Mouse (Mus musculus) monocyte, adult 59 days (primary cell): ENCODE results near the gene Dppa5a. TPM values are rescaled to one million over a fixed set of nuclear protein-coding genes. Genes with fewer than 3 reads are reported as not detected.

Experiments used
- total RNA-seq, 2 experiments: library from RNA; stranded (reverse); gene quantifications; one replicate each; pipeline ENCODE4 v1.2.4; 2023

The Dppa5a gene
- total RNA-seq, result not detected

GRCm38 (mm10) chr9:78367959-78368358 lies at the start of gene Dppa5a:
Gene Dppa5a (minus strand): TSS chr9:78368177.

GRCm38 (mm10) chr9:78395630-78396351 lies 27.8 kb upstream of the Dppa5a start, which contains the start of gene Ddx43:
Gene Ddx43 (plus strand): TSS chr9:78395777.

GRCm38 (mm10) chr9:78378113-78378785 lies 10.3 kb upstream of the Dppa5a start, which contains the start of gene Ooep:
Gene Ooep (minus strand): TSS chr9:78378725.

GRCm38 (mm10) chr9:78355611-78356010 lies 12.4 kb downstream of the Dppa5a start, which contains the start of gene Gsta2:
Gene Gsta2 (minus strand): TSS chr9:78355788.

GRCm38 (mm10) chr9:78327289-78327688 lies 40.7 kb downstream of the Dppa5a start, which contains the start of gene Omt2b:
Gene Omt2b (plus strand): TSS chr9:78327589.

Other genes starting within 250 kb of the Dppa5a start
- 1 to 10 TPM; 2.2 to 4.1 TPM for gene Gsta4, start 185.4 kb downstream of the Dppa5a start, total RNA-seq
- not detected for gene Gsta1, start 137.5 kb downstream of the Dppa5a start, total RNA-seq
- gene Gm3776, start 111.0 kb downstream of the Dppa5a start, total RNA-seq, result not detected
- gene Gm10639, start 78.3 kb downstream of the Dppa5a start, total RNA-seq, result not detected
- gene Omt2a, start 53.4 kb downstream of the Dppa5a start, total RNA-seq, result not detected
- gene Omt2b, start 40.6 kb downstream of the Dppa5a start, total RNA-seq, result not detected
- gene Gsta2, start 12.4 kb downstream of the Dppa5a start, total RNA-seq, result not detected
- gene Ooep, start 10.5 kb upstream of the Dppa5a start, total RNA-seq, result not detected
- not detected for gene Ddx43, start 27.6 kb upstream of the Dppa5a start, total RNA-seq
- gene Cgas, start 75.1 kb upstream of the Dppa5a start, total RNA-seq, result 1 to 10 TPM; 5.6 to 7.4 TPM
- gene Mto1, start 80.0 kb upstream of the Dppa5a start, total RNA-seq, result 10 to 100 TPM; 20.4 to 24.2 TPM
- gene Gm17324, start 80.6 kb upstream of the Dppa5a start, total RNA-seq, result not detected
- gene Eef1a1, start 121.0 kb upstream of the Dppa5a start, total RNA-seq, result 1,000 to 10,000 TPM; 7,015 to 7,618 TPM
- gene Slc17a5, start 219.9 kb upstream of the Dppa5a start, total RNA-seq, result 10 to 100 TPM; 11.8 to 13.2 TPM
- under 1 TPM; 0.24 TPM for gene Cd109, start 247.4 kb upstream of the Dppa5a start, total RNA-seq